12 mouse cellular contexts compared by ENCODE assay signal in genomic region chr4:139205842-139206241, GRCm38 (mm10). TPM values are rescaled to one million over a fixed set of nuclear protein-coding genes. Genes with fewer than 3 reads are reported as not detected.
DNase-seq lines count a peak whose midpoint lies in the region; ATAC-seq and TF ChIP-seq lines count a peak whose summit lies in the region.
"Had no signal": no experiment of that assay in that cellular context is flagged by ENCODE, and none has a peak within 500 bp of the region (broad histone marks: within the 10 kb centered on the region; RNA-seq: fewer than 3 reads in every experiment).

No protein-coding gene starts in this region.

- peaks cover 43% of the 10 kb centered on the region for H3K36me3 ChIP-seq in hindbrain, embryonic 10.5 days
- peaks cover 6% of the 10 kb centered on the region; the same call in 1 of the 2 replicates for H3K36me3 ChIP-seq in hindbrain, embryonic 12.5 days
- no peaks in the 10 kb centered on the region; the same call in 1 of the 2 replicates for H3K36me3 ChIP-seq in liver, embryonic 14.5 days (replicated peaks; ENCODE audit: control insufficient read depth, insufficient read depth, low read depth)

- 61% methylated on average over 5 of the region's 5 CpGs for WGBS in hindbrain, embryonic 10.5 days
- WGBS in hindbrain, embryonic 12.5 days, result 53% methylated on average over 5 of the region's 5 CpGs
- WGBS in liver, embryonic 14.5 days (ENCODE audit: insufficient replicate concordance), result 45% methylated on average over 5 of the region's 5 CpGs

- H3K9ac ChIP-seq in hindbrain, embryonic 12.5 days, result no peak overlapping the region
- H3K9ac ChIP-seq in liver, embryonic 14.5 days (replicated peaks), result no peak overlapping the region
- H3K9ac ChIP-seq: limb, embryonic 13.5 days had no signal

- no peak for ATAC-seq in hindbrain, embryonic 12.5 days (ENCODE audit: low FRiP score)
- no peak for ATAC-seq in liver, embryonic 14.5 days (ENCODE audit: insufficient read depth)
- ATAC-seq: Patski had no signal

- H3K27ac ChIP-seq in hindbrain, embryonic 10.5 days, result no peak overlapping the region
- no peak overlapping the region for H3K27ac ChIP-seq in hindbrain, embryonic 12.5 days
- H3K27ac ChIP-seq in liver, embryonic 14.5 days, result no peak overlapping the region
- H3K27ac ChIP-seq: limb, embryonic 13.5 days had no signal

- no peak overlapping the region for H3K4me3 ChIP-seq in hindbrain, embryonic 10.5 days
- no peak overlapping the region for H3K4me3 ChIP-seq in hindbrain, embryonic 12.5 days
- H3K4me3 ChIP-seq in liver, embryonic 14.5 days (ENCODE audit: insufficient read depth in 1 of 2, low read depth in 2 of 2, low read length in 2 of 2), result no peak overlapping the region
- H3K4me3 ChIP-seq: limb, embryonic 13.5 days; myocyte had no signal

- H3K27me3 ChIP-seq in hindbrain, embryonic 10.5 days (ENCODE audit: insufficient read depth, poor library complexity, severe bottlenecking), result no peaks in the 10 kb centered on the region
- H3K27me3 ChIP-seq in hindbrain, embryonic 12.5 days, result no peaks in the 10 kb centered on the region
- H3K27me3 ChIP-seq in liver, embryonic 14.5 days (ENCODE audit: control insufficient read depth, insufficient read depth, low read length), result no peaks in the 10 kb centered on the region
- H3K27me3 ChIP-seq: limb, embryonic 13.5 days; Patski had no signal

- H3K4me1 ChIP-seq in hindbrain, embryonic 10.5 days (replicated peaks), result peaks cover 52% of the 10 kb centered on the region
- peaks cover 29% of the 10 kb centered on the region for H3K4me1 ChIP-seq in hindbrain, embryonic 12.5 days
- H3K4me1 ChIP-seq in liver, embryonic 14.5 days (replicated peaks; ENCODE audit: control insufficient read depth in 2 of 2, insufficient read depth in 2 of 2, low read length in 1 of 2), result peaks cover 19 to 34% of the 10 kb centered on the region in 2 experiments

- DNase-seq in hindbrain, embryonic 10.5 days (ENCODE audit: low spot score), result peak; percentile 27
- DNase-seq in 3T3-L1 (ENCODE audit: low read depth, low spot score) (peak; percentile 41), NIH3T3 (ENCODE audit: low read depth) (peak; percentile 43)
- DNase-seq in liver, embryonic 14.5 days (ENCODE audit: low read depth in 3 of 3, low spot score in 3 of 3), result no peak
- DNase-seq in adrenal gland, postnatal 10 days, result no peak
- no peak for DNase-seq in right cerebral cortex, adult 2 months (ENCODE audit: low spot score in 2 of 2)
- no peak for DNase-seq in urinary bladder, postnatal 10 days (ENCODE audit: low spot score)
- DNase-seq: cerebellum, adult 8-10 months had no signal

- no peak overlapping the region for H3K4me2 ChIP-seq in hindbrain, embryonic 12.5 days (replicated peaks)
- H3K4me2 ChIP-seq in liver, embryonic 14.5 days (ENCODE audit: low read depth), result no peak overlapping the region
- H3K4me2 ChIP-seq: limb, embryonic 13.5 days had no signal

- TF ChIP-seq EP300 in liver, embryonic 14.5 days (IDR thresholded peaks at IDR 0.05; ENCODE audit: low read depth), result no peak

- peak; percentile 60 for TF ChIP-seq CTCF in liver, embryonic 14.5 days (IDR thresholded peaks at IDR 0.05; ENCODE audit: low read depth)

- H3K9me3 ChIP-seq in hindbrain, embryonic 10.5 days, result no peaks in the 10 kb centered on the region
- no peaks in the 10 kb centered on the region for H3K9me3 ChIP-seq in hindbrain, embryonic 12.5 days (replicated peaks)
- H3K9me3 ChIP-seq in liver, embryonic 14.5 days (ENCODE audit: control insufficient read depth, low read length), result no peaks in the 10 kb centered on the region
- H3K9me3 ChIP-seq: limb, embryonic 13.5 days had no signal

RNA-seq across cellular contexts. Expression of gene Capzb, which starts 13.1 kb away (rescaled TPM):
- 331 and 370 TPM in 2 replicates for polyA plus RNA-seq in hindbrain, embryonic 10.5 days (2016; fragmentation: Nextera tagmentation; extraction: Ambion mirVana)
- 335 and 369 TPM in 2 replicates for polyA plus RNA-seq in hindbrain, embryonic 12.5 days (2016; fragmentation: Nextera tagmentation; extraction: Ambion mirVana)
- polyA plus RNA-seq in liver, embryonic 14.5 days (2012; rRNA removed), result 55.4 and 63.0 TPM in 2 replicates
- polyA plus RNA-seq in liver, embryonic 14.5 days (2014; fragmentation: Nextera tagmentation; extraction: Ambion mirVana), result 105 and 110 TPM in 2 replicates
- 100 to 1,000 TPM; 323 to 342 TPM for total RNA-seq in adrenal gland, postnatal 10 days (2021)

Comparison
In these comparisons a context has a peak if more than half of its experiments do, and no peak if none do; other contexts are left out.
1. DNase-seq: peak in hindbrain, embryonic 10.5 days (single experiment), 3T3-L1 (single experiment) and NIH3T3 (single experiment); none in liver, embryonic 14.5 days (0 of 3), adrenal gland, postnatal 10 days (single experiment), right cerebral cortex, adult 2 months (0 of 2) and urinary bladder, postnatal 10 days (single experiment).